Mouse (Mus musculus) c-Kit-positive CD71-positive TER-119-positive erythroid progenitor cells, embryonic 14.5 days (primary cell): Measurements from ENCODE around the gene Megf8.
"Not testable (repeated sequence)": the region's sequence is repeated elsewhere in the genome, so short reads cannot be mapped to it uniquely, and the experiment has no call there.

Experiments used
- DNase-seq: peaks from one replicate; pipeline ENCODE4 v3.0.0-alpha.2; 2013; ENCODE audit warnings: low spot score

The Megf8 gene

DNA sequence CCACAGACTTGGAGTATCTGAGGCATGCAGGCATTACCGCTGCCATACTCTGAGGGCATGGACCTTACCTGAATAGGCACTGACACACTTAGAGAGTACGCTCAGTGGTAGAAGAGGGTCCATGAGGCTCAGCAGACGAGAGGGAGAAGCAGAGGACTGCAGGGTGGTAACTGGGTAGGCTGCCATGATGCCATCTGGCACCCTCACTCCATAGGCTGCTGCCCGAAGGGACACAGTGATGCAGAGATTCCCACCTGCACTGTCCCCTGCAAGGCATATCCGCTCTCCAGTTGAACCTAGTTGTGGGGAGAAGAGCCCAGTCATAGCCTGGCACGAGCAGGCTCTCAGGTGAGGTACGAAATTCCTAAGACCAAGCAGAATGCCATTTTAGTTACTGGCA is 66.4 kb downstream of the Megf8 start:
- no peak for DNase-seq

DNA sequence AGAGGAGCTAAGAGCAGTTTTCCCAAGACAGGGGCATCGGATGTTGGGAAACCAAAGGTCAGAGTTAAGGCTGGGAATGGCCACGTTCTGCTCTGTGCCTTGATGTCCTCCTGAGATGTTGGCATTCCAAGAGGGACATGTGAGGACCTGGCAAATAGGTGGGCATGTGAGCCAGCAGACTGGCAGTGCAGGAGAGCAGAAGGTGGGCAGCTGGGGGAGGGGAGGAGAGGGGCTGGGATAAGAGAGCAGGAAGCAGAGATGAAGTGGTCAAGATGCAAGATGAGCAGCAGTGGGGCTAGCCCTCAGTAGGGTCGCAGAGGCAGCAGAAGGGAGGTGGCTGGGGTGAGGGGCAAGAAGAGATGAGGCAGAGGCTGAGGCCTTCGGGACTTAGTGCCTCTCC is 66.9 kb downstream of the Megf8 start:
- no peak for DNase-seq

DNA sequence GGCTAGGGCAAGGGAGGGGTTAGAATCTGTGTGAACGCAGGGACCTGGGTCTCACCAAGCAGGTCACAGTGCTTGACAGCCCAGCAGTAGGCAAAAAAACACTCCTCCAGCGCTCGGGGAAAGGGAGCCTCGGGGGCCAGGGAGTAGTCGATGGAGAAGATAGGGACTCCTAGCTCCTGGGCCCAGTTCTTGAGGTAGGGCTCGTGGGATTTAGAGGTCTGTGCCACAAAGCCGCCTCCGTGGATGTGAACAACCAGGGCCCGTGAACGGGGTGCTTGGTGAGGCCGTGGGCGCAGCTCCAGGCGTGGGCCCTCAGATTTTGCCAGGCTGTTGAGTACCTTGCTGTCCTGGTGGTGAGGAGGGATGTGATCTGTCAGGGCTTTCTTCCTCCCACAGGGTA is 67.4 kb downstream of the Megf8 start:
- DNase-seq = no peak

DNA sequence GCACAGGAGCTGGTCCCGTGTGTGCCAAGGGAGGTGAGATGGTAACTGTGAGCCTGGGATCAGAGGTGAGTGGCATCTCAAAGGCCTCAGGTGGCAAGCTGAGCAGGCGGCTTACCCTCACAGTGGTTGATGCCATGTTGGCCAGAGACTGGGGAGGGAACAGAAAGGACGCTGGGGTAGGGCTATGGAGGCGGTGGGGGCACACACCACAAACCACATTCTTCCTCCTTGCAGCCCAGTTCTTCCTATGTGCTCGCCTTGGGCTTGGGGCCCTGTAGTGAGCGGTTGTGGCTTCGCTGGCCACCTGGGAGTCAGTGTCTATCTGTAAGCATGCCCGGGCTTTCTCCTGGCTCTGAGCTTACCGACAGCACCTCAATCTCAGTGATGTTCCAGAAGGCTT is 67.9 kb downstream of the Megf8 start:
- no peak for DNase-seq

DNA sequence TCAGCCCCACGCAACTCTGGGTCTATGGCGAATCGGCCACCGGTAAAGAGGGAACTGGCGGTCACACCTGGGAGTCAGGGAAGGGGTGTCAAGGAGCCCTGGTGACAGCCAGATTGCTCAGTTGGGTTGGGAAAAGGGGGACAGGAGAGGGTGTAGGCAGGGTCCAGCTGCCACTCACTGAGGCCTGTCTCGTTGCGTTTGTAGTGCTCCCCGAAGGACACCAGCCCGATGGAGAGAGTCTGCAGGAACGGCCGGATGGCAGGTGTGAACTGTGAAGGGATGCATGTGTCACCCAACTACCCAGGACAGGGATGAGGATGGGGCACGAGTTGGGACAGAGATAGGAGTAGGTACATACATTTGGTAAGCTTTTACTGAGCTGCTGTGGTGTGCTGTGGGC is 68.3 kb downstream of the Megf8 start:
- no peak for DNase-seq

DNA sequence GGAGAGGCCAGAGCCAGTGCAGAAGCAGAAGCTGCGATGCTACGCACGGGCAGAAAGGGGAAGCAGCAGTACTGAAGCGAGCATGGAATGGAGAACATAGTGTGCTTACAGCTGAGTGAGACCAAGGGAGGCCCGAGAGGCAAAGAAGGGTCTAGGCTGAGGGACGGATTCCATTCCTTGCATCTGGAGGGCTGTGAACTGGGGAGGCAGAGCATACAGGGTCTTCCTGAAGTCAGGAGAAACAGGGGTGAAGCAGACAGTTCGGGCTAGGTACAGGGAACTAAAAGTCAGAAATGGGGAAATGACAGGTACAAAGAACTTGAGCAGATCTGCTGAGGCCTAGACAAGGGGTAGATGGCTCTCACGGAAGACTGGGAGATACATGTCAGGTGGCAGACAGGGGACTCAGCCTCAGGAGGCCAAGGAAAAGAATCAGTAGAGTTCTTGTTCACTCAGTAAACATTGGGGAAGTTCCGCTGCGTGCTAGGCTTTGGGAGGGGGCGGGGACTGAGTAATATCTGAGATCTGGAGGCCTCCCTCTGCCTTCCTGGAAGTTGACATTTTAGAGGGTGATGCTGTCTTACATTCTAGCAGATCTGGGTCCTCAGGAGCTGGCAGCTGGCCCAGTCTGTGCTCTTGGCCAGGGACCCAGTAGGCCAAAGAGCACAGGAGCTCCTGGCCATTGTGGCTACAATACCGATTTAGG is 69.0 kb downstream of the Megf8 start:
- DNase-seq = peak; percentile 60

DNA sequence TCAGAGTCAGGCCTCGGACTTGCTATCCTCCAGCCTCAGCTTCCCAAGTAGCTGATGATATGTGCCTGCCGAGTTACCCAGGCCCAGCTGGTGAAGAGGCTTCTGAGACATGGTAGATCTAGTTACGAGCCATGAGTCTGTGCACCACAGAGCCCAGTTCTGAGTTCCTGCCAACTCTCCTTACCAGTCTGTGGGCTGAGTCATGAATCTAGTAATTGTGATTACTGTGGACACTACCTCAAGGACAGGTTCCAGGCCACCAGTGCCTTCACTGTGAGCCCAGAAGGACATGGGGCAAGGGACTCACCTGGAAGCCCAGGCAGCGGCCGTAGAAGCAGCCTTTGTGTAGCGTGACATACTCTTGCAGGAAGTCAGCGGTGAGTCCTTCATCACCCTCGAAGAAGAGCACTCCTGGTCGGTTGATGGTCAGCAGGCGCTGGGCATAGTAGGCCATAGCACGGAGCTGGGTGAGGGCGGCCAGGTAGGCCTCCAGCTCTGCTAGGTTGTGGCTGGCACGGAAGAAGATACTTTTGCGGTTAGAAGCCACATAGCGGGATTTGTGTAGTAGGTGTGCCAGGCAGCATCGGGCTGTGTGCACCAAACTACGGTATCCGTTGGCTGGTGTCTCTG is 71.0 kb downstream of the Megf8 start:
- no peak for DNase-seq

DNA sequence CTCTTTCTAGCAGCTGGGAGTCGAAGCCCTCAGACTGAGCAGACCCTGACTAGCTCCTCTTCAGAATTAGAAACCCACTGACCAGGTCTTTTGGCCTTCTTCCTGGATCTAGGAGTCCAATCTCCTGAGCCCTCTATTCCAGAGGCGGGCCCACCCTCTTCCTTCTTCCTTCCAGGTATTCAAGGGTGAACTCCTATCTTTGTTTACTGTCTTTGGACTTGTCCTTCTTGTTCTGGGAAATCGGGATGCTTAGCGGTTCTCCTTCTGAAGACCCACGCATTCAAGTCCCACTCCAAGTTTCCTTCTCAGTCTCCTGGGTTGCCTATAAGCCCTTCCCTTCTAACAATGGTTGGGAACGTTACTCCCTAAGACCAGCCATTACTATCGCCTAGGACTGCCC is 72.0 kb downstream of the Megf8 start:
- DNase-seq = no peak

DNA sequence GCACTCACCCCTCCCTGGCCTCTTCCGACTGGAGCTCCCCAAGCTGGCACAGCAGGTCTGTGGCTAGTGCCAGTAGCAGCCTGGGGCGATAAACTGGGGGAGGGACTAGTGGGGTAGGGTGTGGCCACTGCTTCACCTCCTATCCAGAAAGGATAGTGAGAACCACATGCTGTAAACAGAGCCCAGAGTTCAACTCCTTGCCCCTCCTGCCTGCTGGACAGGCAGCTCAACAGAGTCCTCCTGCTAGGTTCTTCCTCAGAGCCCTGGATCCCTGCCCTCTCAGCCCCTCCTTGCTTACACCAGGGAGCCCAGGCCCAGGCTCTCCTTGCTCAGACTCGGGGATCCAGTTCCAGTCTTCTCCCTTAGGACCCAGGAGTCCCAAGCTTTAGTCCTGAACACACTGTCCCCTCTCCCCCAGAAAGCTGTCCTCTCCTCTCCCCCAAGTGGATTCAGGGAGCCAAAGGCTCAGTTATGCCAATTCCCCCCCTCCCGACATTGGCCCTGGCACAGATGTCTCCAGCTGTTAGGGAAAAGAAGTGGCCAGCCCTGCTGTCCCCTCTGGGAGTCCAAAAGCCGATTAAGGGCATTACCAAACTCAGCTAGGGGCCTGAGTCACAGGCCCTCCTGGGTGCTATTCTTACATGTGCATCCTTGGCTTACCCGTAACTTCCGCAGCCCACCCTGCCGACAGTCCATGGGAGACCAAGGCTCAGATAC is 73.2 kb downstream of the Megf8 start:
- DNase-seq = peak; percentile 67

DNA sequence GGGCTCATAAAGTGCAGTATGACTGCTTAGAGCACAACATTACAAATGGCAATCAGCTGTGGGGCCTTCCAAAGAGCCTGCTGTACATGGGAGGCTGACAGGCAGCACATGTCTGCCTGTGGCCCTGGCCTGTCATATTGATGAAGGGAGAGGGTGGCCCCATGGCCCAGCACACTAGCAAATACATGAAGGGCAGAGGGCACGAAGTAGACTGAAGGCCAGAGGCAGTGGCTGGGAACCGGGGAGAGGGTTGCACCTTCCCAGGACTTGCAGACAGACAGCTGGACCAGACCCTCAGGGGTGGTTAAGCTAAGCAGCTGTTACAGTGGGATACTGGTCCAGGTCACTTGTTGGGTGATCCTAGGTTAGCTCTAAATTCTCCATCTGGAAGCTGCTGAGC is 74.0 kb downstream of the Megf8 start:
- no peak for DNase-seq

DNA sequence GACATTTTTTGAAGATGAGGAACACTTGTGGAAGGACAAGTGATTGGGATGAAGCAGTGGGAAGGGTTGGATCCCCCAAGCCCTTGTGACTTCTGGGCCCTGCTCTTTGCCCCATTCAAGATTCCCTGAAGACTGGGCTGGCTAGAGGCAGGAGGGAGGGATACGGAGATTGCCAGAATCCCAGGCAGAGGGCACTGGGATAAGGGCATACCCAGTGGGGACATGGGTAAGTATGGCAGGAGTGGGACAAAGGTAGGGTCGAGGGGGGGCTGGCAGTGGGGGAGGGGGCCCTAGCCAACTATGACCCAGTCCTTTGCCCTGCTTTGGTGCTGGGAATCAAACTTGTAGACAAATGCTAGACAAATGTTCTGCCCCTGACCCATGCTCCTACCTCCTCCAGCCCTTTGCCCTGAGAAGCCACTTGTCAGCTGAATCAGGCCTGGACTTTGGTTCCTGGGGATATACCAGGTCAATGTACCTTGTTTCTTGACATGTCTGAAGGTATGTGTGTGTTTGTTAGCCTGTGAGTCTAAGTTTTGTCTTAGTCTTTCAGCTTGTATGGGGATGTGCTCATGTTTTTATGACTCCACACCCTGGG is 75.0 kb downstream of the Megf8 start:
- no peak for DNase-seq

DNA sequence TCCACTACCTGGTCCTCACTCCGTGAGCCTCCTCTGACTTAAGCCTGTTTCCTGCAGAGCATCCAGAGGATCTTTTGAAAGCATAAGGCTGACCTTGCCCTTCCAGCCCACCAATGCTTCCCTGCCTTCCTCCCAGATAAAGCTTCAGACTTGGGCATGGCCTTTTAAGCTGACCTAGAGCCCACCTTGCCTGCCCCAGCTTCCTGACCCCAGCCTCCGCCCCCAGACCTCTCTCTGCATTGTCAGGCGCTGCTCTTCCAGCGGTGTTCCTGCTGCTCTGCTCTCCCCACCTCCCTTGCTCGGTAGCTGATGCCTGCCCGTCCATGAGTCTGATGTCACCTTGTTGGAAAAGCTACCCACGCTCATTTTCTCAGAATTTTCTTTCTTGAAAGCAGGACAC is 75.9 kb downstream of the Megf8 start:
- DNase-seq = no peak

DNA sequence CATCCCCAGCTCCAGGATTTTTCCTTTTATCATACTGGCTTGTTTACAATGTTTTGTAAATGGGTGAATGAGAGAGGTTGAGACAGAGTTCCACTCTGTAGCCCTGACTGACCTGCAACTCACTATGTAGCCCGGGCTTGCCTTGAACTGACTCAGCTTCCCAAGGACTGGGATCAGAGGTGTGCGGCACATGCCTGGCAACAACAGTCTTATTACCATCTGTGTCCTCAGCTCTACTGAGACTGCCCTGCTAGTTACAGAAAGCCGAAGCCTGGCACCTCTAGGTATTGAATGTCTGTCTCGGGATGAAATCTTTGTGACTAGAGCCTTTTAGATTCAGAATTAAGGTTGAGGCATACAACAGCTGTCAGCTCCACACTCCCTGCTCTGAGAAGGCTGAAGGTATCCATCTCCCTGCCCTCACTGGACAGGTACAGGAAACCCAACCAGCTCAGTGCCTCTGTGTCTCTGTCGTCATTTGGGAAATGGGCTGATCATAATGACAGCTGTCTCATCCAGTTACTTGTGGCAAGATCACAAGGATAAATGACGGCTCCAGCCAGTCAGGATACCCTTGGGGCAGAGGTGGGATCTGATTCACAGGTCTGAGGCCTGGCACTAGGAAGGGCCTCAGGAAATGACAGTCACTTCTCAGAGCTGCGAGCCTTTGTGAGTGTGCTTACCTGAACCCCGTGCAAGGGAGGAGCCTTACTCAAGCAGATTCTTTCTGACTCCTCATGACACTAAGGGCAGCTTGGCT is 76.7 kb downstream of the Megf8 start:
- no peak for DNase-seq

DNA sequence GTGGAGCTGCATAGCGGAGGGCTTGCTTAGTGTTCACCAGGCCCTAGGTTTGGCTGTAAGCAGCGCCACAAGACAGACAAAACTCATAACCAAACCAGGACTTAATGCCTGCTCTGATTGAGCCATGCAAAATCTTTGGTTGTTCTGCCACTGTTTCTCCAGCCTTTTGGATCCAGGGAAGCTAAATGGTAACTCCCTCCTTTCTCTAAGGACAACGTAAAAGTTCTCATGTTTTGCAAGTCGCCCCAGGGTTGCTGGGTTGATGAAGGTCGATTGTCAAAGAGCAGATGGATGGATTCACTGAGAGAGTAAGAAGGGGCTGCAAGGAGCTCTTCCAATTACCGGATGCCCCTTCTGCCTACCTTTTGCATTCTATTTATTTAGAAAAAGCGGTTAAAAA is 77.8 kb downstream of the Megf8 start:
- no peak for DNase-seq

DNA sequence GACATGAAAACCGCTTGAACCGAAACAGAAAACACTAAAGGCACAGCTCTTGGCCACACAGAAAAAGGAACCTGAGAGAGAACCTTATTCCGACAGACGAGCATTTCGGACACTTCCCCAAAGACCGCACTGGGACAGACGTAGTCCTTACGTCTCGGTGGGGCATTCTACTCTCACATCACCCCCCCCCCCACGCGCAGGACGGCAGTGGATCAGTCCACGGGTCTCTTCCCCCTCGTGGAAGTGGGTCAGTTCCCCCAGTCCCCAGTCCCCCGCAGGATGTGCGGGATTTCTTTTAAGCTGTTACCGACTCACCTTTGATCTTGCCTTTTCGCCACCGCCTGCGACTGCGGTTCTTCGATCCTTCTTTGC is 78.2 kb downstream of the Megf8 start:
- no peak for DNase-seq

DNA sequence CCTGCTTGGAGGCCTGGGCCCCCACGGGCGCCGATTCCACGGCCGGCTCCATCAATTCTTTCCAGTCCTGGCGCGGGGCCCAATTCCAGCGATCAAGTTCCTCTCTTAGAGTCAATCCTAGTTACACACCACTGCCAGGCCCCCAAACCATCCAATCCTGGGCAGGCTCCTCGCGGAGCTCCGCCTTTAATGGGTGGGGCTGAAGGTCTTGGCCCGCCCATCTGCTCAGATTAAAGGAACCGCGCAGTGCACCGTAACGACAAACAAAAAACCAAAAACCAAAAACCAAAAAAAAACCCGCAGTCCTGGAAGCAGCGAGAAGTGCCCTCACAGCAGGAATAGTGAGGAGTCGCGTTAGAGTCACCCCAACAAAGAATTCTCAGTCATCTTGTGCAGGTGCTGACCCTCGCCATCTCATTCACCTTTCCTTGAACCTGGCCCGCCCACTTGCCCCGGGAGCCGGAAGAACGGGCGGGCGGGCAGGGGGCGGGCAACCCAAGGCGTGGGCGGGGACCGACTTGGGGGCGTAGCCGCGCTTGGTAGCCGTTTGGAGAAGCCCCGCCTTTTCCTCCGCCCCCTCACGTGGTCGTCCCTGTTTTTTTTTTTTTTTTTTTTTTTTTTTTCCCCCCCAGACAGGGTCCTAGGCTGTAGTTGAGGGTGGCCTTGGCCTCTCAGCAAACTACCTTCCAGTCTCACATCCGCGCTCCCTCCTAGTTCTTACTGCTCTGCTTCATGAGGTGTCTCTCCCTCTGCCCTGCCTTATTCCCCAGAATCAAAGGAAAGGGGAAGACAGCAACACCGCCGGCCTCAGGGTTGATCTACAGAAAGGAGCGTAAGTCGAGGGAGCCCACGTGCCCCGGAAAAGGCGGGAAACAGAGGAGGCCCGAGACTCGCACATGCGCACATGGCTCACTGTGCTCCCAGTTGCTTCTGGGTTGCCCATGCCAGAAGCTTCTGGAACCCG is 78.9 kb downstream of the Megf8 start:
- DNase-seq = peak; percentile 92

DNA sequence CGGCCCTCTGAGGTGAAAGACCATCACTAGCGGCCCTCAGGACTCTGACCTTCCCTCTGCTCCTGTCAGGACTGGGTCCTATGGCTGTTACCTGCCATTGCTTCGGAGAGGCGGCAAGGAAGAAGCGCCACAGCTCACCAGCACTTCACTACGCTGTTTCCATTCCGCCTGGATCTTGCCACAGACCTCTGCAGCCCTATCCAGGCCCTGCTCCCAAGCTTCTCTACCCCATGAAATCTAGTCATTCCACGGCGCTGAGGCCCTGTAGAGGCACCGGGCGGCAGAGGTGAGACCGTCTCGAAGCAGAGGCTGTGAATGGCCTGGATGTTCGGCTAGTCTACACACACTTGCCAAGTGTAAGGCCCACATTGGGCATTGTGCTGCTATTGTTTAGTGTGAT is 79.7 kb downstream of the Megf8 start:
- DNase-seq = no peak

DNA sequence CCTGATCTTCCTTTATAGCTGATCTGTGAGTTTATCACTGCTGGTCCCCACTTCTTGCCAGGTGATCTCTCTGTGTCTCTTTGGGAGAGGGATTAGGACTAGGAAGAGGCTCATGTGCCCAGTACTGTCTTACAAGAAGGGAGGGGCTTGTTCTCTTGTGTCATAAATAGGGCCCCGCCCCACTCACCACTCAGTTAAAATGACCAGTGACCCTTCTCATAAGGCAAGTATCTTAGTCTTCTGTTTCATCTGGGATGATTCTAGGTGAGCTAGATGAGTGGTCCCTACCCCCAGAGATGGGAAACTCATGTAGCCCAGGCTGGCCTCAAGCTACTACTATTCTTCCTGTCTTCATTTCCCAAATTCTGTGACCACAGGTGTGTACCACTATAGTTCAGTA is 81.6 kb downstream of the Megf8 start, which contains the start of gene Lipe:
Gene Lipe, minus strand, starts transcription at position 101 of the 400 bp plus-strand sequence.
- DNase-seq = no peak

DNA sequence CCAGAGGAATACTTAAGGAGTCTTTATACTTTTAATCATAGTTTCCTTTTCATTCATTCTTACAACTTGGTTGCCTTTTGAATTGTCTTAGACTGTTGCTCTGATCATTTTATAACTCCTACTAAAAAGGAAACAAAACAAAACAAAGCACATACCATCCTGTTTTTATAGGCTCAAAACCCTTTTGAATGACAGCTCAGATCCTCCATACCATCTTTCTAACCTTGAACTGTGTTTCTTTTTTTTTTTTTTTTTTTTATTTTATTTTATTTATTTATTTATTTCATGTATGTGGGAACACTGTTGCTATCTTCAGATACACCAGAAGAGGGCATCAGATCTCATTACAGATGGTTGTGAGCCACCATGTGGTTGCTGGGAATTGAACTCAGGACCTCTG is 82.1 kb downstream of the Megf8 start:
- not testable (repeated sequence) for DNase-seq

DNA sequence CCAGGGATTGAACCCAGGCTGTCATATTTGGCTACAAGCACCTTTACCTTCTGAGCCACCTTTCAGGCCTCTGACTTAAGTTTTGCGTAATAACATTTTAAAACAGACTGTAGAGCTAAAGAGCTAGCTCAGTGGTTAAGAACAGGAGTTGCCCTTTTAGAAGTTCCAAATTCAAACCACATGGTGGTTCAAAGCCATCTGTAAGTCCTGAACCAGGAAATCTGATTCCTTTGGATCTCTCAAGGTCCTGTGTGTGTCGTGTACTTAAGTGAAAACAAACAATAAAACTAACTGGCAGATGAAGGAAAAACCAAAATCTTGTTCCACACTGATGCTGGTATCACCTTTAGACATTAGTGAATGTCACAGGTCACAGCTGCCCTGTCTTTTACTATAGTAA is 84.6 kb downstream of the Megf8 start:
- DNase-seq = no peak

DNA sequence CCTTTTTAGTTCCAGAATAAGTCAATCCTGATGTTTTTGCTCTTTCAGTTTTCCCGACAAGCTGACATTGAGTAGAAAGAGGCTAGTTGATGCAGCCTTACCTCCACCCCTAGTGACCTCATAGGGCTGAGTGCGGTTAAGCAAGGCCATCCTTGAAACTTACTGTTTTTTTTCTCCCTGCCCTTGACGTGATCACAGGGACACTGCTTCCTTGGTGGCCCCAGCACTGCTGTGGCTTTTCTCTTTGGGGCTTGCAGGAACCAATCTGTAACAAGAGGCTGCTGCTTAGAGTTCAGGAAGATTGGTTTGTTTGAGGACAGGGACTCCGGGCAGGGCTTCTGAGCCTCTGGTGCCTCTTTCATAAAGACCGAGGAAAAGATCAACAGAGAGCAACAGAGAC is 85.0 kb downstream of the Megf8 start:
- no peak for DNase-seq
